Mouse (Mus musculus) splenic B cell, adult 2 months (primary cell): ENCODE data around the gene Atf7.
"Not testable (repeated sequence)": the region's sequence is repeated elsewhere in the genome, so short reads cannot be mapped to it uniquely, and the experiment has no call there.

Source experiments
- DNase-seq: peaks from one replicate; pipeline ENCODE4 v3.0.0-alpha.2; 2011; ENCODE audit warnings: low read depth, low spot score
- H3K27me3 ChIP-seq: 2 replicates; pipeline ENCODE4 v1.6.1; 2012; ENCODE audit warnings: mild to moderate bottlenecking, low read length, moderate library complexity, mixed read lengths; ENCODE audit not compliant: control insufficient read depth, poor library complexity, insufficient read depth, severe bottlenecking
- H3K36me3 ChIP-seq: 2 replicates; pipeline ENCODE4 v1.6.1; 2012; ENCODE audit warnings: mild to moderate bottlenecking, low read length, moderate library complexity, mixed read lengths; ENCODE audit not compliant: control insufficient read depth, poor library complexity, insufficient read depth, severe bottlenecking

Gene Atf7

GRCm38 (mm10) chr15:102624970-102625686, at the start of gene Atf7, which contains the start of gene Gm28047:
Atf7 (minus strand) TSS chr15:102625464.
Gm28047 (minus strand) TSS chr15:102625067.
- no peaks in the 10 kb centered on the region for H3K27me3 ChIP-seq
- DNase-seq, result peak; percentile 99
- H3K36me3 ChIP-seq, result no peaks in the 10 kb centered on the region

GRCm38 (mm10) chr15:102673548-102673947, 48.3 kb upstream of the Atf7 start:
- Histone ChIP-seq H3K27me3 (peaks cover 5% of the 10 kb centered on the region), H3K36me3 (no peaks in the 10 kb centered on the region)
- DNase-seq, result no peak

- peaks cover 5% of the 10 kb centered on the region for H3K27me3 ChIP-seq
- peak; percentile 11 for DNase-seq
- H3K36me3 ChIP-seq, result no peaks in the 10 kb centered on the region
These were observed 47.2 kb upstream of the Atf7 start, which contains the start of gene Atp5g2 for GRCm38 (mm10) chr15:102672215-102673071. Atp5g2 (minus strand) TSS chr15:102672352.

GRCm38 (mm10) chr15:102671721-102672214, 46.5 kb upstream of the Atf7 start:
- peak; percentile 52 for DNase-seq
- peaks cover 5% of the 10 kb centered on the region for H3K27me3 ChIP-seq

GRCm38 (mm10) chr15:102670767-102671575, 45.7 kb upstream of the Atf7 start:
- Histone ChIP-seq H3K27me3 (peaks cover 5% of the 10 kb centered on the region), H3K36me3 (no peaks in the 10 kb centered on the region)
- DNase-seq, result peak; percentile 98

More at GRCm38 (mm10) chr15:102671721-102672214, 46.5 kb upstream of the Atf7 start:
- H3K36me3 ChIP-seq, result no peaks in the 10 kb centered on the region

- no peaks in the 10 kb centered on the region for H3K36me3 ChIP-seq
- no peak for DNase-seq
- peaks cover 5% of the 10 kb centered on the region for H3K27me3 ChIP-seq
These were observed 45.0 kb upstream of the Atf7 start for GRCm38 (mm10) chr15:102670281-102670680.

- DNase-seq, result no peak
- peaks cover under 1% of the 10 kb centered on the region; the same call in 1 of the 2 replicates for H3K36me3 ChIP-seq
- H3K27me3 ChIP-seq, result peaks cover 5% of the 10 kb centered on the region
These were observed 44.3 kb upstream of the Atf7 start for GRCm38 (mm10) chr15:102669571-102669970.

- DNase-seq, result peak; percentile 80
- no peaks in the 10 kb centered on the region for H3K27me3 ChIP-seq
- H3K36me3 ChIP-seq, result peaks cover 17% of the 10 kb centered on the region; the same call in 1 of the 2 replicates
These were observed 40.2 kb upstream of the Atf7 start for GRCm38 (mm10) chr15:102665494-102665893.

- Histone ChIP-seq H3K27me3 (no peaks in the 10 kb centered on the region), H3K36me3 (peaks cover 17% of the 10 kb centered on the region; the same call in 1 of the 2 replicates)
- DNase-seq, result no peak
These were observed 38.6 kb upstream of the Atf7 start for GRCm38 (mm10) chr15:102663825-102664224.

GRCm38 (mm10) chr15:102662601-102663000, 37.3 kb upstream of the Atf7 start:
- DNase-seq, H3K27me3 ChIP-seq: not testable (repeated sequence)
- H3K36me3 ChIP-seq, result peaks cover 17% of the 10 kb centered on the region; the same call in 1 of the 2 replicates

GRCm38 (mm10) chr15:102657926-102658381, 32.7 kb upstream of the Atf7 start:
- Histone ChIP-seq H3K27me3 (no peaks in the 10 kb centered on the region), H3K36me3 (peaks cover 6% of the 10 kb centered on the region; the same call in 1 of the 2 replicates)
- DNase-seq, result no peak

GRCm38 (mm10) chr15:102656658-102657057, 31.4 kb upstream of the Atf7 start:
- H3K36me3 ChIP-seq, result no peaks in the 10 kb centered on the region; the same call in 1 of the 2 replicates
- H3K27me3 ChIP-seq, result no peaks in the 10 kb centered on the region
- no peak for DNase-seq

- H3K27me3 ChIP-seq, H3K36me3 ChIP-seq, DNase-seq: not testable (repeated sequence)
These were observed 26.8 kb upstream of the Atf7 start for GRCm38 (mm10) chr15:102651928-102652660.
